Comparison of ENCODE assay signal across 13 mouse cellular contexts in genomic region chr12:36078101-36078899, GRCm38 (mm10).
"Had no signal": no experiment of that assay in that cellular context is flagged by ENCODE, and none has a peak within 500 bp of the region (broad histone marks: within the 10 kb centered on the region; RNA-seq: fewer than 3 reads in every experiment).

No protein-coding gene starts in this region.

- H3K9me3 ChIP-seq: limb, embryonic 13.5 days; neural tube, embryonic 13.5 days had no signal

- H3K27me3 ChIP-seq: limb, embryonic 13.5 days; neural tube, embryonic 13.5 days had no signal

- H3K9ac ChIP-seq: limb, embryonic 13.5 days; liver, embryonic 14.5 days; neural tube, embryonic 13.5 days had no signal

- H3K4me1 ChIP-seq: limb, embryonic 13.5 days; neural tube, embryonic 13.5 days had no signal

- DNase-seq: kidney, adult 11 months; kidney, adult 9 months; kidney, postnatal 4 days; left cerebral cortex, postnatal 4 days; lung, adult 18-20 months; midbrain, embryonic 14.5 days; right cerebral cortex, postnatal 14 days; thymus, postnatal 25 days had no signal

- H3K27ac ChIP-seq: kidney, postnatal 0 days; limb, embryonic 13.5 days; liver, embryonic 14.5 days; neural tube, embryonic 13.5 days; stomach, postnatal 0 days had no signal

- H3K4me3 ChIP-seq: limb, embryonic 13.5 days; neural tube, embryonic 13.5 days had no signal

- H3K36me3 ChIP-seq: limb, embryonic 13.5 days; neural tube, embryonic 13.5 days had no signal
